Mouse (Mus musculus): ENCODE measurements around the gene Lmln.

GRCm38 (mm10) chr16:33013801-33014200 lies 48.5 kb upstream of the Lmln start:
- no peak for TF ChIP-seq MYOD1 (IDR thresholded peaks at IDR 0.05; ENCODE audit: control insufficient read depth in 1 of 3, insufficient read length in 2 of 3, low read depth in 2 of 3)
- TF ChIP-seq POLR2A (IDR thresholded peaks at IDR 0.05; ENCODE audit: insufficient read length, low read depth): no peak

Data from myocyte (in vitro differentiated cells).